Mouse (Mus musculus) megakaryocyte-erythroid progenitor cell, adult 5-6 weeks (primary cell): Measurements from ENCODE around the gene Otulinl. TPM values are rescaled to one million over a fixed set of nuclear protein-coding genes. Genes with fewer than 3 reads are reported as not detected.

Source experiments
- ATAC-seq: replicated peaks from 2 replicates; pipeline ENCODE4 v1.8.0; 2016; ENCODE audit warnings: mild to moderate bottlenecking, inconsistent platforms; ENCODE audit not compliant: severe bottlenecking, poor library complexity, low FRiP score, low TSS enrichment
- total RNA-seq, 2 experiments: library from RNA; stranded (forward) in 1 of 2; stranded (reverse) in 1 of 2; fragments of 200-1000, 215-1000 nt in 1 of 2; fragments of >200 nt in 1 of 2; fragmentation: Nextera tagmentation in 1 of 2; gene quantifications; 2 replicates each; pipeline ENCODE4 v1.2.3; 2014 to 2017

The Otulinl gene
- total RNA-seq, 2 experiments from 2014 or later: 4.0 to 6.9 TPM

GRCm38 (mm10) chr15:27659592-27660244 lies 21.7 kb downstream of the Otulinl start:
- ATAC-seq: peak; percentile 91

- ATAC-seq: no peak; the same call in 1 of the 2 replicates
Measured at GRCm38 (mm10) chr15:27659143-27659542, 22.2 kb downstream of the Otulinl start.

- ATAC-seq: no peak
Measured at GRCm38 (mm10) chr15:27658356-27658755, 23.0 kb downstream of the Otulinl start.

- ATAC-seq: no peak
Measured at GRCm38 (mm10) chr15:27657866-27658265, 23.5 kb downstream of the Otulinl start.

GRCm38 (mm10) chr15:27656626-27657025 lies 24.8 kb downstream of the Otulinl start:
- no peak for ATAC-seq

- 0 out of 2 replicates have a peak, but pooled peaks have one; percentile 27 for ATAC-seq
Measured at GRCm38 (mm10) chr15:27655015-27655414, 26.4 kb downstream of the Otulinl start.

GRCm38 (mm10) chr15:27647686-27648085 lies 33.7 kb downstream of the Otulinl start:
- ATAC-seq: no peak

GRCm38 (mm10) chr15:27646665-27647064 lies 34.7 kb downstream of the Otulinl start:
- ATAC-seq: no peak

- no peak for ATAC-seq
Measured at GRCm38 (mm10) chr15:27645250-27645649, 36.1 kb downstream of the Otulinl start.

- peak; percentile 98 for ATAC-seq
Measured at GRCm38 (mm10) chr15:27642895-27643294, 38.5 kb downstream of the Otulinl start.

- ATAC-seq: no peak
Measured at GRCm38 (mm10) chr15:27641171-27641570, 40.2 kb downstream of the Otulinl start.

- ATAC-seq: no peak
Measured at GRCm38 (mm10) chr15:27633941-27634900, 47.2 kb downstream of the Otulinl start.

GRCm38 (mm10) chr15:27630601-27631383 lies 50.6 kb downstream of the Otulinl start, which contains the start of gene Otulin:
Gene Otulin, minus strand, starts transcription at chr15:27630693.
- peak; percentile 93 for ATAC-seq

- ATAC-seq: no peak
Measured at GRCm38 (mm10) chr15:27629800-27630600, 51.4 kb downstream of the Otulinl start.

GRCm38 (mm10) chr15:27629046-27629445 lies 52.3 kb downstream of the Otulinl start:
- no peak for ATAC-seq

- no peak for ATAC-seq
Measured at GRCm38 (mm10) chr15:27627794-27628193, 53.6 kb downstream of the Otulinl start.

- ATAC-seq: no peak
Measured at GRCm38 (mm10) chr15:27626314-27626713, 55.1 kb downstream of the Otulinl start.

- ATAC-seq: no peak
Measured at GRCm38 (mm10) chr15:27625890-27626255, 55.5 kb downstream of the Otulinl start.
